Mouse (Mus musculus) retina, adult 2 months (tissue): Measurements from ENCODE around the gene Dennd2a.
A peak's percentile ranks its signal among the peaks of the same experiment; 100 is the strongest.

ENCODE experiments used
- DNase-seq: peaks from one replicate; pipeline ENCODE4 v3.0.0-alpha.2; 2012; ENCODE audit warnings: low read depth, low spot score

Gene Dennd2a

GRCm38 (mm10) chr6:39515739-39516131 is 41.9 kb downstream of the Dennd2a start:
- DNase-seq: no peak

DNA sequence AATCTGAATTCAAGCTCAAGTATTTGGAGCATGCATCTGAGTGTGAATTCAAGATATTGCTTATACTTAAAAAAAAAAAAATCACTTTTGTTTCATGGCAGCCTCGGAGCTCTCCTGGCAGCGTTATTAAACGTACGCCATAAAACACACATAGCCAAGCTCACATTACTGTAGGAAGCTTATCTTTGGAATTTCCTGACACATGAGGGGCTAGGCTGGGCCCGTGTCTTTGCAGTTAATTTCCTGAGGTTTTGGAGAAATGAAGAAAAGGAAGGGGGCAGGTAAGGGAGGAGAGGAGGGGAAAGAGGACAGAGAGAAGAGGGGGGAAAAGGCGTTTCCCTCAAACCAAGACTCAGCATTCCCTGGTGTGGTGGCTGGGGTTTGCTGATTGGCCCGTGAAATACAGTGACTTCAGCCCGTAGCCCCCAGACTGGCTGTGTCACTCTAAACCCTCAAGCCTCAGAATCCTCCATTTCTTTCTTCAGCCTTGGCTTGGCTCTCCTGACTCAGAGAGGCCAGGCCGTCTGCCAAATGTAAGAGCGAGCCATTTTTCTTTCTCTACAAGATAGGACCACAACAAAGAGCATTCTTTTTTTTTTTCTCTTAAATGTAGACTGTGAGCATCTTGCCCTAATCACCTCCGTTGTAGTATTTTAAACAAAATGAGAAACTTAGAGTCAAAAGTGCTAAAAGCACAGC is 42.5 kb downstream of the Dennd2a start:
- no peak for DNase-seq

DNA sequence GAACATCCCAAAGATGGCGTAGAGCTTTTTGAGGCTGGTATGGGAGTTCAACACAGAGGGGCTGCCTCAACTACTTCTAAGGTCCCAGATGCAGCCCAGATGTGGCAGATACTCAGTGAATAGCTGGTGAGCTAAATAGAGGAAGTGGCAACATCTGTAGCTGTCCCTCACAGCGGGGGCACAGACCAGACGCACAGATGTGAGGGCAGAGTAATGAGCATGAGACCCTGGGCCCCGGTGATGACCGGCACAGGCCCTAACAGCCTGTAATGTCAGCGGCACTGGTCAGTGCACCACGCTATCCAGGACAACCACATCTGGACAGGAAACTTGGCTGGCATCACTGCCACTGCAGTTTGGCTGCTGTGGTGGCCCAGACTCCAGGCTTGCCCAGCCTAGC is 54.2 kb downstream of the Dennd2a start:
- DNase-seq: no peak

DNA sequence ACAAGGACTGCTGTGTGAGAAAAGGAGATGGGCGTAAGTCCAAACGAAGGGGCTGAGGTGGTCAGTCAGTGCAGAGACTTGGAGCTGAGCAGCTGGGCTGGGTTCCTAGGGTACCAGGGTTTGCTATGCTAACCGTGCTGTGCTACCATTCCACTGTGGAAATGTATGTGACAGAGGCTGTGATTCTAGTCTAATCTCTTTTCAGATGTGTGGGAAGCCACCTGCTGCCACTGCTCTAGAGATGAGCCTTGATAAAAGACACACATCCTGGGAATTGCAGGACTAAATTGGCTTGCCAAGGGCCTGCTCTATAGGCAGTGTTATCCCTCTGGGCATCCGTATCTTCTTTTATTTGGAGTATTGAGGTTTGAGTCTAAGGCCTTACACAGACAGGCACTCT is 60.5 kb downstream of the Dennd2a start:
- DNase-seq: no peak

GRCm38 (mm10) chr6:39493129-39493714 is 64.4 kb downstream of the Dennd2a start:
- DNase-seq: no peak

GRCm38 (mm10) chr6:39492161-39492560 is 65.5 kb downstream of the Dennd2a start:
- no peak for DNase-seq

DNA sequence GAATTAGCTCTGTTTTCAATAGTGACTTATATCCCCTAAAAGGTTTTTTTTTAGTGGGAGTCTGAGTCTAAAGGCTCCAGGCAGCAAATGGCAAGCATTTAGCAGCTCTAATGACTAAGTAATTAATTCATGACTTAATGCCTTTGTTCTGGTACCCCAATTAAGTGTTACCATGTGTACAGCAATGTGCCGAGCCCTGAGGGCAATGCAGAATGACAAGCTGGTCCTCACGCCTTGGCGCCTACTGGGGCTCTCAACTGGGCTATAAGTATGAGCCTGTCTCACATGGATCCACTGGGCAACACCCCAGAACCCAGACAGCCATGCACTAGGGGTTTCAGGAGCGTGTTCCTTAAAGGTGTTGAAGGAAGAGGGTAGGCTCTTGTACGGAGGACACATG is 66.5 kb downstream of the Dennd2a start:
- DNase-seq: no peak

GRCm38 (mm10) chr6:39488292-39488691 is 69.4 kb downstream of the Dennd2a start:
- no peak for DNase-seq

GRCm38 (mm10) chr6:39483656-39484055 is 74.0 kb downstream of the Dennd2a start:
- DNase-seq: no peak

GRCm38 (mm10) chr6:39478509-39479150 is 79.0 kb downstream of the Dennd2a start:
- DNase-seq: no peak

DNA sequence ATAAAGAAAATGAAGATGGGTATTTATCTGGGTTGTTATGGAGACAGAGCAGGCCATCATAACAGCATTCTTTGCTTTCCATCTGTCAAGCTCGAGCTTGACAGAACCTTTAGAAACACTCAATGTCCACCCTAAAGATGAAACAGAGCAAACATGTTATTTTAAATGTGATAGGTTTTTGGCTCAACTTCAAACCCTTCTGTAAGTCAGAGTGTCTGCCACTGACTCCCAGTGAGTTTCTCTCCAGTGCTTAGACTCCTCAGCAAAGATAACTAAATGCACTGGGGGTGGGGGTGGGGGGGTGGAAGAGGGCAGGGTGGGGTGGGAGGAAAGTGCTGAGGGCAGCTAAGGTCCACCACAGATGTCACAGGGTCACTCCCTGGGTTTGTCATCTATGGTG is 81.0 kb downstream of the Dennd2a start:
- no peak for DNase-seq

DNA sequence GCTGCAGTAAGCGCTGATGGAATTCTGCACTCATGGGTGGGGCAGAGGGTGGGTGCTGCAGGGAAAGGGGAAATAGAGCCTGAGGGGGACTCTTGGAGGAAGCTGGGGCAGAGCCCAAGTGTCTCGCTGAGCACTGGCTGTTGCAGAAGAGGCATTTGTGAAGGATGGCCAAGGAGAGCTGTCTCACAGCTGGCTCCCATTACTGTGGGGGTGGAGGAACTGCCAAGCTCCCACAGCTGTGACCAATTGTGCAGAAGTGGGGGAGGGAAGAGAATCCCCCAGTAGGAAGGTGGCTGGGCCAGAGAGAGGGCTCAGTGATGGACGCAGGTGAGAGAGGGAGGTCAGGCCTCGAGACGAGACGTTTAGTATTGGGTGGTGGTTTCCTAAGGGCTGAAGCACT is 83.2 kb downstream of the Dennd2a start:
- no peak for DNase-seq

DNA sequence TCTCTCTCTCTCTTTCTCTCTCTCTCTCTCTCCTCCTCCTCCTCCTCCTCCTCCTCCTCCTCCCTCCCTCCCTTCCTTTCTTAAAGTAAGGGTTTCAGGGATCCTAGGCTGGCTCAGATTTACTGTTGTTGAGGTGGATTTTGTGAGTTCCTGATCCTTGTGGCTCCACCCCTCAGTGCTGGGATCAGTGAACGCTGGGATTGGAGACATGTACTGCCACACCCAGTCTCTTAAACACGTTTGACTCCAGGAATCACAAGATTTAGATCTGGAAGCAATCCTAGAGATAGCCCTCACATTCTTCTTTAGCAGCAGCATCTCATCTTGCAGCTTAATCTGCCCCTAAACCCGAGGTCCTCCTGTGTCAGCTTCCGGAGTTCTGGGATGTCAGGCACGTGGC is 84.8 kb downstream of the Dennd2a start:
- DNase-seq: no peak

- DNase-seq: no peak
Measured at GRCm38 (mm10) chr6:39472271-39472670, 85.4 kb downstream of the Dennd2a start.

- no peak for DNase-seq
Measured at GRCm38 (mm10) chr6:39470076-39470475, 87.6 kb downstream of the Dennd2a start.

- DNase-seq: no peak
Measured at GRCm38 (mm10) chr6:39469427-39469826, 88.2 kb downstream of the Dennd2a start.

GRCm38 (mm10) chr6:39462621-39463538 is 94.8 kb downstream of the Dennd2a start:
- DNase-seq: peak; percentile 45

DNA sequence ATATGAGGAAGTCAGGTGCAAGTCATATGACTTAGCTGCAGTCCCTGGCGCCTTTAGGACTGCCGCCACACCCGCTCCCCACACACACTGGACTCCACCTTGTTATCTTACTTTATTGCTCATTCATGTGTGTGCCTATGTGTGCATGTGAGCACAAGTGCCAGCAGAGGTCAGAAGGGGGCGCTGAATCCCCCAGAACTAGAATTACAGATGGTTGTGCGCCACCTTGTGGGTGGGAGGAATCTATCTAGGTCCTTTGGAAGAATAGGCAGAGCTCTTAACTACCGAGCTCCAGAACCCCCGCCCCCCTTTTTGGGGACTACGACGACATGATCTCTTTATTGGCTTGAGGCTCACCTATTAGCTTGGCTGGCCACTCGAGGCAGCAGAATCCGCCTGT is 97.6 kb downstream of the Dennd2a start:
- DNase-seq: no peak

DNA sequence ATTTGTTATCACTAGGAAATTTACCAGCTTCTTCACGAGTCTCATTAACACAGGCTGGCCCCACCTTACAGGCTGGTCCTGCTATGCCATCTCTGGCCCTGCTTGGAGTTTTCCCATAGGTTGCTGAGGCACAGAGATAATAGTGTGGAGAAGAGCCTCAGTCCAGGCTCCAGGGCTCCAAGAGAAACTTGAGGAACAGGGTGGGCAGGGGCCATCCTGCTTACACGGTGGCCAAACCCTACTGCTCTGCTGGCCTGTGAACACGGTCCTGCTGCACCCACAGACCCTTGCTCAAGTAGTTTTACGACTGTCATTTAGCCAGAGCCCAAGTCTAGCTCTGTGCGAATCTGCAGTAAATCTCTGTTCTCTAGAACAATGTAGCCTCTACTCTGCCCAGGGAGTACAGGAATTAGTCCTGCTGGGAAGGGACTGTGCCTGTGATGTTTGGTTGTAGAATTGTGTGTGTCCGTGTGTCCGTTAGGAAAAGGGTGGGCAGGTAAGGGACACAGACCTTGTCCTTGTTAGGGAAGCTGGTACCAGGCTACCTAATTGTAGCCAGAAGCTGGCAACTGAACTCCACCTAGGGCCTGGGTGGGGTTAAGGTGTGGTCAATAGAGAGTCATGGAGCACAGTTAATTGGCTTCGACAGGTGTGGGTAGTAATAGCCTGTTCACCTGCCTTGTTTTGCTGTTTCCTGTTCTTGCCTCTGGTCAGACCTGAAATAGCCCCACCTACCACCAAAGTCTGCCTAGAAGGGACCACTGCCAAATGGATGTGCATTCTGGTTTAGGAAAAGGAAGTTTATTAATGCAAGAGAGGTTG is 102.1 kb downstream of the Dennd2a start:
- no peak for DNase-seq

DNA sequence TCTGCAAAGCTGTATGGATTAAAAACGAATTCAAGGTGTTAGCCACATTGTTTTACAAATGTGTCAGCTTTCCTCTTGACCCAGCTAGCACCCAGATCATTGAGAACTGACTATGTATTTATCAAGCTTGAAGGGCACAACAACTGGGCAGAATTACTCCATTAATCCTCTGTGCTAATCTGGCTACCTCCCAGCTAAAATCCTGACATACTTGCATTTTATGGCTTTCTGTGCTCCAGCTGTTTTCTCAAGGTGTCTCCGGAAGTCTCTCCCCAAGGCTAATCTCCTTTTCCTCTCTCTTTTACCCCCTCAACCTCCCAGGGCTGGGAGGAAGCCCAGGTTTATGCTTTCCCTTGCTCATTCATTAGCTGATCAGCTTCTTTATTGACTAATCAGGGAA is 103.1 kb downstream of the Dennd2a start:
- DNase-seq: no peak

DNA sequence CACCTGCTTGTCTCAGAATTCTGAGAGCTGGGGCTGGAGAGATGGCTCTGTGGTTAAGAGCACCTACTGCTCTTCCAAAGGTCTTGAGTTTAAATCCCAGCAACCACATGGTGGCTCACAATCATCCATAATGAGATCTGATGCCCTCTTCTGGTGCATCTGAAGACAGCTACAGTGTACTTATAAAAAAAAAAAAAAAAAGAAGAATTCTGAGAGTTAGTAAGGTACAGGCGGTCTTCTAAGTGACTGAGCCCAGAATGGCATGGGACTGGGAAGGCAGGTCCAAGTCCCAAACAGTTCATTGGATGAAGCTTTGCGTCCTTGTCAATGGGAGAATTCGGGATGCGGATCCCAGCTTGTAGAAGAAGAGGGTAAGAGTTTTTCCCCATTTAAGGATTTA is 104.1 kb downstream of the Dennd2a start:
- DNase-seq: no peak
